Mouse (Mus musculus): ENCODE results near the gene Ndrg4.

Gene Ndrg4

GRCm38 (mm10) chr8:95716546-95717335 lies 40.0 kb downstream of the Ndrg4 start:
- in situ Hi-C loops (cut with MboI, MseI) = no loop called here

GRCm38 (mm10) chr8:95727625-95728024 lies 50.8 kb downstream of the Ndrg4 start:
- in situ Hi-C loops (cut with MboI, MseI) = no loop called here

- in situ Hi-C loops (cut with MboI, MseI) = loop anchor here (10.0 kb wide), 1 partner anchor 284 kb away; no protein-coding TSS in a partner anchor
Observed at GRCm38 (mm10) chr8:95738596-95738995, 61.8 kb downstream of the Ndrg4 start.

GRCm38 (mm10) chr8:95741732-95742131 lies 65.0 kb downstream of the Ndrg4 start:
- in situ Hi-C loops (cut with MboI, MseI) = no loop called here

GRCm38 (mm10) chr8:95748028-95748427 lies 71.2 kb downstream of the Ndrg4 start:
- in situ Hi-C loops (cut with MboI, MseI) = no loop called here

GRCm38 (mm10) chr8:95751924-95752323 lies 75.1 kb downstream of the Ndrg4 start:
- in situ Hi-C loops (cut with MboI, MseI) = no loop called here

- in situ Hi-C loops (cut with MboI, MseI) = no loop called here
Observed at GRCm38 (mm10) chr8:95760323-95760722, 83.5 kb downstream of the Ndrg4 start.

- in situ Hi-C loops (cut with MboI, MseI) = no loop called here
Observed at GRCm38 (mm10) chr8:95764133-95764532, 87.4 kb downstream of the Ndrg4 start.
